Mouse (Mus musculus) embryonic facial prominence, embryonic 15.5 days (tissue): Measurements from ENCODE around the gene Slc35e4. TPM values are rescaled to one million over a fixed set of nuclear protein-coding genes. Genes with fewer than 3 reads are reported as not detected.

Source experiments
- ATAC-seq: fragments of 200-750 bp; cut with Nextera tagmentation; 2 replicates; pipeline ENCODE4 v1.8.0; 2017; ENCODE audit warnings: low read depth, moderate TSS enrichment; ENCODE audit not compliant: insufficient number of reproducible peaks, low FRiP score, low TSS enrichment
- H3K27ac ChIP-seq: fragments of 300-500 bp; sonication (generic); replicated peaks from 2 replicates; pipeline ENCODE4 v1.5.1; 2015; ENCODE audit warnings: mild to moderate bottlenecking, inconsistent platforms
- H3K27me3 ChIP-seq: fragments of 300-500 bp; sonication (generic); 2 replicates; pipeline ENCODE4 v1.6.1; 2015; ENCODE audit warnings: inconsistent platforms
- H3K36me3 ChIP-seq: fragments of 300-500 bp; sonication (generic); 2 replicates; pipeline ENCODE4 v1.6.1; 2015; ENCODE audit warnings: mild to moderate bottlenecking, inconsistent platforms
- H3K4me1 ChIP-seq: fragments of 300-500 bp; sonication (generic); 2 replicates; pipeline ENCODE4 v1.6.1; 2015; ENCODE audit warnings: inconsistent platforms
- H3K4me2 ChIP-seq: fragments of 300-500 bp; sonication (generic); replicated peaks from 2 replicates; pipeline ENCODE4 v1.6.1; 2015; ENCODE audit warnings: mild to moderate bottlenecking, inconsistent platforms
- H3K4me3 ChIP-seq: fragments of 300-500 bp; sonication (generic); replicated peaks from 2 replicates; pipeline ENCODE4 v1.5.1; 2015; ENCODE audit warnings: mild to moderate bottlenecking, inconsistent platforms
- H3K9ac ChIP-seq: fragments of 300-500 bp; sonication (generic); 2 replicates; pipeline ENCODE4 v1.6.1; 2015; ENCODE audit warnings: inconsistent platforms
- H3K9me3 ChIP-seq: fragments of 300-500 bp; sonication (generic); replicated peaks from 2 replicates; pipeline ENCODE4 v1.6.1; 2016; ENCODE audit warnings: inconsistent platforms
- WGBS: fragments of 180-500 bp; shearing (Covaris S2); methylation state at CpG from one replicate; pipeline ENCODE4 v1.1.7; 2015; 5-methylcytosine and 5-hydroxymethylcytosine counted together
- polyA plus RNA-seq: library from polyadenylated mRNA; unstranded; fragments of >200 nt; fragmentation: Nextera tagmentation; extraction: Ambion mirVana; gene quantifications from 2 replicates; pipeline ENCODE4 v1.2.1, GENCODE M21; 2015

Gene Slc35e4
- polyA plus RNA-seq, 1 experiment from 2014 or later: 9.4 TPM

DNA sequence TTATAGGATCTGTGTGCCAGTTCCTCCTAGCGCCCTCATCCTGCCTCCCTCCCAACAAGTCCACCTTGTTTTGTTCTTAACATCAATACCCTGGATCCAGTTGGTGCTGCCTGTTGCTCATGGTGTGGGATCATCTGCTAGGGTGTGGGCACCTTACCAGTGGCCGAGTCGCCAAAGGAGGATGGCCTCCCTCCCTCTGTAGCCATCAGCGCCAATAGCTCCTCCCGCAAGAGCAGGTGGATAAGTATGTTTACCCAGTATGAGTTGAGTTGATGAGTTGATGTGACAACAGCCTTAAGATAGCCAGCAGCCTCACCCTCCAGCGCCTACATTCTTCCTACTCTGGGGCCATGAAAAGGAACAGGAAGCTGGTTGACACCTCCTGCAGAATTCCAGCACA is 14.2 kb downstream of the Slc35e4 start:
- H3K9ac ChIP-seq: no peak overlapping the region
- no peak overlapping the region for H3K4me3 ChIP-seq
- 83% methylated on average over 6 of the region's 6 CpGs for WGBS
- ATAC-seq: no peak
- no peaks in the 10 kb centered on the region for H3K36me3 ChIP-seq
- no peaks in the 10 kb centered on the region for H3K27me3 ChIP-seq
- H3K4me1 ChIP-seq: 0 out of 2 replicates have a peak, but pooled peaks cover 2% of the 10 kb centered on the region
- no peak overlapping the region for H3K4me2 ChIP-seq
- no peak overlapping the region for H3K27ac ChIP-seq
- H3K9me3 ChIP-seq: no peaks in the 10 kb centered on the region

- no peak overlapping the region for H3K4me2 ChIP-seq
- no peak overlapping the region for H3K4me3 ChIP-seq
- H3K27ac ChIP-seq: no peak overlapping the region
- H3K4me1 ChIP-seq: peaks cover 4% of the 10 kb centered on the region; the same call in 1 of the 2 replicates
- no peak overlapping the region for H3K9ac ChIP-seq
- no peaks in the 10 kb centered on the region for H3K36me3 ChIP-seq
- 92% methylated on average over 1 of the region's 1 CpGs for WGBS
- H3K27me3 ChIP-seq: no peaks in the 10 kb centered on the region
- no peaks in the 10 kb centered on the region for H3K9me3 ChIP-seq
- no peak for ATAC-seq
Observed at GRCm38 (mm10) chr11:3895933-3896332, 18.5 kb downstream of the Slc35e4 start.

- H3K4me2 ChIP-seq: peak overlapping the region; percentile 93
- no peaks in the 10 kb centered on the region for H3K36me3 ChIP-seq
- H3K27me3 ChIP-seq: no peaks in the 10 kb centered on the region
- H3K9ac ChIP-seq: peak overlapping the region; percentile 33; the same call in 1 of the 2 replicates
- no peaks in the 10 kb centered on the region for H3K9me3 ChIP-seq
- peak overlapping the region; percentile 70 for H3K27ac ChIP-seq
- H3K4me3 ChIP-seq: peak overlapping the region; percentile 55
- WGBS: 4% methylated on average over 10 of the region's 10 CpGs
- no peak for ATAC-seq
- peaks cover 4% of the 10 kb centered on the region; the same call in 1 of the 2 replicates for H3K4me1 ChIP-seq
Observed at GRCm38 (mm10) chr11:3895458-3895857, 19.0 kb downstream of the Slc35e4 start.

DNA sequence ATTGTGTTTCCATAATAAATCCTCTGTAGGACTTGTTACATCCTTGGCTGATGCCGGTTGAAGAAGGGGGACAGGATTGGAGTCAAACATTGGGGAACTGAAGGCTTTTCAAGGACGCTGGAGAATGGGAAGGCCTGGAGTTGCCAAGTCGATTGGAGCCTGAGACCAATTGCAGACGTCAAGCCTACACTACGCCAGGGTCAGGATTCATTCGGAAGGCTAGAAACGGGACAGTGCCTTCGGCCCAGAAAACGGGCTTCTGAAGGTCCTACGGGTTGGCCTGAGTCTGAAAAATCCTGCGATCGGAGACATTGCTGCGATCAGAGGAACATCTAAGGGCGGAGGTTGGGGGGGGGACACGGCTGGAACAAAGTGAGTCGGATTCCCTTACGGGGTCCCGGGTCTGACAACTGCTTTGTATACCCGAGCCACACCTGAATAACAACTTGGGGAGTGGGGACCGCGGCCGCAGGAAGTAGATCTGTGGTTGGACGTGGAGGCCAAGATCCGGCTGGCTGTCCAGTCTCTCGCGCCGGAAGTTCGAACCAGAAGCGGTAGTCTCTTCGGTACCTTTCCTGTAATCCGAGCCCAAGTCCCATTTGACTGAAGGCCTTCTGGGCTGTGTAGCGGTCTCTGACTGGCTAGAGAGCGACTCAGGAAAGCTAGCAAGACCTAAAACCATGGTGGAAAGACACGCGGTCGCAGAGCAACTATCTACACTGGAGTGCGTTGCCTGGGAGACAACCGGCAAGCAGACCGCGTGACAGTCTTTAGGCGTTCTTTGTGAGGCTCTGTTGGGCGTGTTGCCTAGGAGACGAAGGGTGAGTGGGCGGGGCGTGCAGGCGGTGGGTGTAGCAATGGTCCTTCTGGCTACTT is 19.8 kb downstream of the Slc35e4 start, which contains the start of the genes 4921536K21Rik and Dusp18:
Gene 4921536K21Rik (minus strand): TSS at position 693 of the 876 bp plus-strand sequence.
Gene Dusp18 (plus strand): TSS at position 835 of the 876 bp plus-strand sequence.
- H3K4me3 ChIP-seq: peak within 1 kb of the TSS; percentile 55
- H3K27ac ChIP-seq: peak within 1 kb of the TSS; percentile 70
- H3K36me3 ChIP-seq: no peaks in the 10 kb centered on the region
- H3K9ac ChIP-seq: peak within 1 kb of the TSS; percentile 33
- H3K4me1 ChIP-seq: peaks cover 4% of the 10 kb centered on the region; the same call in 1 of the 2 replicates
- H3K9me3 ChIP-seq: no peaks in the 10 kb centered on the region
- peak within 1 kb of the TSS; percentile 93 for H3K4me2 ChIP-seq
- peak; percentile 94 for ATAC-seq
- WGBS: 3% methylated on average over 46 of the region's 46 CpGs
- H3K27me3 ChIP-seq: no peaks in the 10 kb centered on the region

- no peak overlapping the region for H3K27ac ChIP-seq
- peaks cover 4% of the 10 kb centered on the region; the same call in 1 of the 2 replicates for H3K4me1 ChIP-seq
- H3K36me3 ChIP-seq: no peaks in the 10 kb centered on the region
- no peak overlapping the region for H3K9ac ChIP-seq
- H3K4me3 ChIP-seq: no peak overlapping the region
- H3K4me2 ChIP-seq: no peak overlapping the region
- H3K27me3 ChIP-seq: no peaks in the 10 kb centered on the region
- ATAC-seq: no peak
- no peaks in the 10 kb centered on the region for H3K9me3 ChIP-seq
- WGBS: 82% methylated on average over 6 of the region's 6 CpGs
Observed at GRCm38 (mm10) chr11:3893970-3894369, 20.5 kb downstream of the Slc35e4 start.

GRCm38 (mm10) chr11:3887331-3887730 is 27.1 kb downstream of the Slc35e4 start:
- H3K4me1 ChIP-seq: no peaks in the 10 kb centered on the region
- 72% methylated on average over 5 of the region's 5 CpGs for WGBS
- no peak overlapping the region for H3K4me3 ChIP-seq
- no peaks in the 10 kb centered on the region for H3K36me3 ChIP-seq
- no peak for ATAC-seq
- H3K27me3 ChIP-seq: no peaks in the 10 kb centered on the region
- no peaks in the 10 kb centered on the region for H3K9me3 ChIP-seq
- no peak overlapping the region for H3K9ac ChIP-seq
- H3K27ac ChIP-seq: no peak overlapping the region
- H3K4me2 ChIP-seq: no peak overlapping the region

GRCm38 (mm10) chr11:3883711-3884110 is 30.8 kb downstream of the Slc35e4 start:
- H3K9ac ChIP-seq: no peak overlapping the region
- H3K4me2 ChIP-seq: no peak overlapping the region
- H3K27me3 ChIP-seq: no peaks in the 10 kb centered on the region
- H3K4me1 ChIP-seq: no peaks in the 10 kb centered on the region
- ATAC-seq: no peak
- 83% methylated on average over 3 of the region's 3 CpGs for WGBS
- H3K27ac ChIP-seq: no peak overlapping the region
- H3K4me3 ChIP-seq: no peak overlapping the region
- H3K36me3 ChIP-seq: no peaks in the 10 kb centered on the region
- no peaks in the 10 kb centered on the region for H3K9me3 ChIP-seq

GRCm38 (mm10) chr11:3879836-3880235 is 34.6 kb downstream of the Slc35e4 start:
- Histone ChIP-seq H3K4me2 (no peak overlapping the region), H3K9ac (no peak overlapping the region), H3K4me1 (no peaks in the 10 kb centered on the region), H3K36me3 (no peaks in the 10 kb centered on the region), H3K4me3 (no peak overlapping the region), H3K27ac (no peak overlapping the region), H3K9me3 (no peaks in the 10 kb centered on the region), H3K27me3 (0 out of 2 replicates have a peak, but pooled peaks cover 6% of the 10 kb centered on the region)
- WGBS: 32% methylated on average over 2 of the region's 2 CpGs
- no peak; the same call in 1 of the 2 replicates for ATAC-seq

GRCm38 (mm10) chr11:3878660-3879059 is 35.8 kb downstream of the Slc35e4 start:
- WGBS: 72% methylated on average over 7 of the region's 7 CpGs
- Histone ChIP-seq H3K4me1 (no peaks in the 10 kb centered on the region), H3K9ac (no peak overlapping the region)

DNA sequence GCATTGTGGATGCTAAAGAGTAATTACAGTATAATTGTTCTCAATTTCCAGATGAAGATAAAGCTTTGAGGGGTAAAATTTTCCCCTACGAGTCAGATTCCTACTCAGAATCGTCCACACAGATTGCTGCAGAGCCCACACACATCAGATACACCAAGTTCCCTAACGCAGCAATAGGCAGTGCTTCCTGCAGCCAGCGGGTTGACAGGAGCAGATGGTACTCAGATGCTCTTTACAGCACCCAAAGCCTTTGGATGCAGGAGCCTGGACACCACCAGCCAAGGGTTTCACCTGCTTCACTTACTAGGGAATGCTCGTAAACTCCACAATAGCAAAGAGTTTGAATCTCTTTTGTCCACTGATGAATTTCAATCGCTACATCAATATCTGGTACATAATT is 38.0 kb downstream of the Slc35e4 start:
- H3K4me1 ChIP-seq: no peaks in the 10 kb centered on the region
- 65% methylated on average over 6 of the region's 6 CpGs for WGBS
- H3K27ac ChIP-seq: no peak overlapping the region
- H3K9me3 ChIP-seq: no peaks in the 10 kb centered on the region
- no peak overlapping the region for H3K9ac ChIP-seq
- ATAC-seq: no peak
- H3K36me3 ChIP-seq: no peaks in the 10 kb centered on the region
- H3K4me3 ChIP-seq: no peak overlapping the region
- 0 out of 2 replicates have a peak, but pooled peaks cover 6% of the 10 kb centered on the region for H3K27me3 ChIP-seq
- no peak overlapping the region for H3K4me2 ChIP-seq

More at GRCm38 (mm10) chr11:3878660-3879059, 35.8 kb downstream of the Slc35e4 start:
- Histone ChIP-seq H3K27ac (no peak overlapping the region), H3K4me3 (no peak overlapping the region), H3K36me3 (no peaks in the 10 kb centered on the region), H3K9me3 (no peaks in the 10 kb centered on the region), H3K27me3 (0 out of 2 replicates have a peak, but pooled peaks cover 6% of the 10 kb centered on the region), H3K4me2 (no peak overlapping the region)
- no peak for ATAC-seq

DNA sequence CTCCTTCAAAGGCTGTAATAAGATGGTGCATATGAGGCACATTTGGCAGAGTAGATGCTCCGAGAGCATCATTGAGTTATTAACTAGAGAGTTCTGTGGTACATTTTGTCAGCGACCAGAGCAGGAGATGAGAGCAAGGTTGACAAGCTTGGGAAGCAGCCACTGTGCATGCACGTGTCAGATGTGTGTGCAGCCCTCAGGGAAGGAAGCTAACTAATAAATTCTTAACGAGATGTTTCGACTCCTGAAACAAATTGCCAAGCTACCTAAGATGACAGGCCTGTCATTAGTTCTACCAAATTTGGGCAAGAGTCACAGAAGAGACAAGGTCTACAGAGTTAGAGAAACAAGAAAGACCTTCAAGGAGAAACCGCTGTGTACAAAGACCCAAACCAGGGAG is 50.1 kb downstream of the Slc35e4 start:
- ATAC-seq: no peak
- Histone ChIP-seq H3K4me1 (peaks cover 12% of the 10 kb centered on the region), H3K9ac (no peak overlapping the region), H3K36me3 (no peaks in the 10 kb centered on the region), H3K27me3 (peaks cover 16% of the 10 kb centered on the region; the same call in 1 of the 2 replicates), H3K4me3 (peak overlapping the region; percentile 53), H3K9me3 (no peaks in the 10 kb centered on the region), H3K27ac (no peak overlapping the region), H3K4me2 (peak overlapping the region; percentile 92)
- WGBS: 24% methylated on average over 6 of the region's 6 CpGs
